Mouse (Mus musculus): ENCODE measurements around the gene Klrd1.
"Not testable (repeated sequence)": the region's sequence is repeated elsewhere in the genome, so short reads cannot be mapped to it uniquely, and the experiment has no call there.

DNA sequence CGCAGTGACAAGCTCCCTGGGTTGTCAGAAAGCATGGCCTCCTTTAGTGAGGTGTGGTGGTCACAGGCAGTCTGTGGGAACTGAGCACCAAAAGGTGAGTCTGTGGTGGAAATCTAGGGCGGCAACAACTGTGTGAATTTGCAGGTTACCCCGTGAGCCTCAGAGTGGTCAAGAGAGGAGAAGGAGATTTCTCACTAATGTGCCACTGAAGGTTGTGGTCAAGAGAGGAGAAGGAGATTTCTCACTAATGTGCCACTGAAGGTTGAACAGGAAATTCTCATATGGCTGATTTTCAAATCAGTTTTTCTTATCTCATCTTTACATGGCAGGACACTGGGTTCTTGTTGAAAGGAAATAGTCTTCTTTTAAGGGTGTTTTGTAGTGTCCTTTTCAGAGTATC is 52.5 kb downstream of the Klrd1 start:
- not testable (repeated sequence) for TF ChIP-seq POU5F1 (IDR thresholded peaks at IDR 0.05; ENCODE audit: borderline replicate concordance, low read length); CTCF (conservative IDR thresholded peaks at IDR 0.05; ENCODE audit: low read length)
